Mouse (Mus musculus): ENCODE results near the gene 4930564D02Rik. TPM values are rescaled to one million over a fixed set of nuclear protein-coding genes. Genes with fewer than 3 reads are reported as not detected.

4930564D02Rik gene
- polyA plus RNA-seq, 1 experiment from 2014 or later: not detected

Other genes with a start within 250 kb of the 4930564D02Rik start
- 9.7 and 10.6 TPM in 2 replicates for gene Mov10, start 248.3 kb upstream of the 4930564D02Rik start, polyA plus RNA-seq (2015; fragmentation: Nextera tagmentation; extraction: Ambion mirVana)
- 31.8 and 35.1 TPM in 2 replicates for gene St7l, start 202.8 kb upstream of the 4930564D02Rik start, polyA plus RNA-seq (2015; fragmentation: Nextera tagmentation; extraction: Ambion mirVana)
- gene Capza1, start 202.3 kb upstream of the 4930564D02Rik start, polyA plus RNA-seq (2015; fragmentation: Nextera tagmentation; extraction: Ambion mirVana): 157 and 164 TPM in 2 replicates
- 0.86 and 1.2 TPM in 2 replicates for gene Wnt2b, start 104.9 kb upstream of the 4930564D02Rik start, polyA plus RNA-seq (2015; fragmentation: Nextera tagmentation; extraction: Ambion mirVana)
- gene Cttnbp2nl, start 13.7 kb upstream of the 4930564D02Rik start, polyA plus RNA-seq (2015; fragmentation: Nextera tagmentation; extraction: Ambion mirVana): 60.6 and 60.9 TPM in 2 replicates

Measured in midbrain, embryonic 15.5 days (tissue).